Mouse (Mus musculus): ENCODE data around the gene Acsl3. TPM values are rescaled to one million over a fixed set of nuclear protein-coding genes. Genes with fewer than 3 reads are reported as not detected.

Acsl3 gene
- 11.5 TPM for polyA plus RNA-seq (2014; fragmentation: Illumina TruSeq; extraction: RNeasy Lipid Tissue Mini Kit (QIAGEN cat#74804); ENCODE audit: insufficient read depth, low read depth, low replicate concordance)

GRCm38 (mm10) chr1:78657671-78658440, at the start of gene Acsl3, which contains the start of gene Utp14b:
Gene Acsl3 (plus strand): TSS chr1:78657825.
Gene Utp14b (plus strand): TSS chr1:78658038.

Other genes starting within 250 kb of the Acsl3 start
- 24.1 TPM for gene Farsb, start 168.9 kb upstream of the Acsl3 start, polyA plus RNA-seq (2014; fragmentation: Illumina TruSeq; extraction: RNeasy Lipid Tissue Mini Kit (QIAGEN cat#74804); ENCODE audit: insufficient read depth, low read depth, low replicate concordance)
- 1.4 TPM for gene Mogat1, start 146.8 kb upstream of the Acsl3 start, polyA plus RNA-seq (2014; fragmentation: Illumina TruSeq; extraction: RNeasy Lipid Tissue Mini Kit (QIAGEN cat#74804); ENCODE audit: insufficient read depth, low read depth, low replicate concordance)
- gene BC035947, start 145.7 kb upstream of the Acsl3 start, polyA plus RNA-seq (2014; fragmentation: Illumina TruSeq; extraction: RNeasy Lipid Tissue Mini Kit (QIAGEN cat#74804); ENCODE audit: insufficient read depth, low read depth, low replicate concordance): 0.10 TPM
- 0.89 TPM for gene Utp14b, start 213 bp downstream of the Acsl3 start, polyA plus RNA-seq (2014; fragmentation: Illumina TruSeq; extraction: RNeasy Lipid Tissue Mini Kit (QIAGEN cat#74804); ENCODE audit: insufficient read depth, low read depth, low replicate concordance)
- gene Kcne4, start 158.9 kb downstream of the Acsl3 start, polyA plus RNA-seq (2014; fragmentation: Illumina TruSeq; extraction: RNeasy Lipid Tissue Mini Kit (QIAGEN cat#74804); ENCODE audit: insufficient read depth, low read depth, low replicate concordance): 8.8 TPM

All from lung, adult 10 weeks (tissue).